Mouse (Mus musculus): Measurements from ENCODE around the gene Tmco5b. TPM values are rescaled to one million over a fixed set of nuclear protein-coding genes. Genes with fewer than 3 reads are reported as not detected.

Gene Tmco5b
- polyA plus RNA-seq, 1 experiment from 2014 or later, result not detected

Other genes starting within 250 kb of the Tmco5b start
- 4.3 and 4.7 TPM in 2 replicates for gene Ryr3, start 68.6 kb upstream of the Tmco5b start, polyA plus RNA-seq (2016; fragmentation: Nextera tagmentation; extraction: Ambion mirVana)
- gene Fmn1, start 42.0 kb downstream of the Tmco5b start, polyA plus RNA-seq (2016; fragmentation: Nextera tagmentation; extraction: Ambion mirVana), result 2.3 and 2.5 TPM in 2 replicates